Mouse (Mus musculus): ENCODE results near the gene Dll4. TPM values are rescaled to one million over a fixed set of nuclear protein-coding genes. Genes with fewer than 3 reads are reported as not detected.

The Dll4 gene
- total and polyA plus RNA-seq, 3 experiments = 0.18 TPM; not detected in 2

DNA sequence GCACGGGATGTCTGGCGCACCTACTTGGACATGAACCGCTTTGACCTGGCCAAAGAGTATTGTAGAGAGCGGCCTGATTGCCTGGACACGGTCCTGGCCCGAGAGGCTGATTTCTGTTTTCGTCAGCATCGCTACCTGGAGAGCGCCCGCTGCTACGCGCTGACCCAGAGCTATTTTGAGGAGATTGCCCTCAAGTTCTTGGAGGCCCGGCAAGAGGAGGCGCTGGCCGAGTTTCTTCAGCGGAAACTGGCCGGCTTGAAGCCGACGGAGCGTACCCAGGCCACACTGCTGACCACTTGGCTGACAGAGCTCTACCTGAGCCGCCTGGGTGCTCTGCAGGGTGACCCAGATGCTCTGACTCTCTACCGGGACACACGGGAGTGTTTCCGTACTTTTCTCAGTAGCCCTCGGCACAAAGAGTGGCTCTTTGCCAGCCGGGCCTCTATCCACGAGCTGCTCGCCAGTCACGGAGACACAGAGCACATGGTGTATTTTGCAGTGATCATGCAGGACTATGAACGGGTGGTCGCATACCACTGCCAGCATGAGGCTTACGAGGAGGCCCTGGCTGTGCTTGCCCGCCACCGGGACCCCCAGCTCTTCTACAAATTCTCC lies 31.7 kb upstream of the Dll4 start:
- no peak overlapping the region for H3K9ac ChIP-seq (ENCODE audit: control insufficient read depth, low read depth, low read length, poor library complexity, severe bottlenecking)
- DNase-seq (ENCODE audit: low read depth, low spot score) = no peak

DNA sequence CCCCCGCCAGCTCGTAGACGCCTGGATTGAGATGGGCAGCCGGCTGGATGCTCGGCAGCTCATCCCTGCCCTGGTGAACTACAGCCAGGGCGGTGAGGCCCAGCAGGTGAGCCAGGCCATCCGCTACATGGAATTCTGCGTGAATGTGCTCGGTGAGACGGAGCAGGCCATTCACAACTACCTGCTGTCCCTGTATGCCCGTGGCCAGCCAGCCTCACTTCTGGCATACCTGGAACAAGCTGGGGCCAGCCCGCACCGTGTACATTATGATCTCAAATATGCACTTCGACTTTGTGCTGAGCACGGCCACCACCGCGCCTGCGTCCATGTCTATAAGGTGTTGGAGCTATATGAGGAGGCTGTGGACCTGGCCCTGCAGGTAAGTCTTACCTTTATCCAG lies 31.2 kb upstream of the Dll4 start:
- Histone ChIP-seq H3K36me3 (ENCODE audit: control insufficient read depth in 1 of 2, insufficient read depth in 2 of 2, low read length in 2 of 2) (peaks cover 2 to 7% of the 10 kb centered on the region in 2 experiments; a peak in 3 of 4 replicates), H3K27me3 (ENCODE audit: control insufficient read depth in 1 of 2, insufficient read depth in 2 of 2, low read length in 2 of 2) (no peaks in the 10 kb centered on the region), H3K4me1 (ENCODE audit: control insufficient read depth in 1 of 2, insufficient read depth in 2 of 2, low read length in 2 of 2) (peaks cover 3 to 7% of the 10 kb centered on the region in 2 experiments; a peak in 2 of 4 replicates), H3K79me2 (ENCODE audit: control insufficient read depth, insufficient read depth, low read length, poor library complexity) (peaks cover 32% of the 10 kb centered on the region), H3K27ac (ENCODE audit: control insufficient read depth, low read depth, low read length) (no peak overlapping the region), H3K4me3 (ENCODE audit: control insufficient read depth in 1 of 2, insufficient read depth in 1 of 2, low read depth in 2 of 2, low read length in 2 of 2) (no peak overlapping the region), H3K9ac (ENCODE audit: control insufficient read depth, low read depth, low read length, poor library complexity, severe bottlenecking) (no peak overlapping the region), H3K9me3 (replicated peaks; ENCODE audit: insufficient read depth, low read length) (no peaks in the 10 kb centered on the region)
- DNase-seq (ENCODE audit: low read depth, low spot score) = no peak
- no peak for TF ChIP-seq MAX (IDR thresholded peaks at IDR 0.05; ENCODE audit: low read length)
- no peak for TF ChIP-seq SMC3 (IDR thresholded peaks at IDR 0.05; ENCODE audit: low read depth, low read length)
- no peak for TF ChIP-seq MEF2A (IDR thresholded peaks at IDR 0.05; ENCODE audit: extremely low read depth, insufficient replicate concordance, low read depth, low read length, poor library complexity, severe bottlenecking)
- TF ChIP-seq ELF1 (IDR thresholded peaks at IDR 0.05; ENCODE audit: low read depth, low read length) = no peak

More for the DNA sequence above, 31.7 kb upstream of the Dll4 start:
- Histone ChIP-seq H3K79me2 (ENCODE audit: control insufficient read depth, insufficient read depth, low read length, poor library complexity) (peaks cover 35% of the 10 kb centered on the region), H3K27me3 (ENCODE audit: control insufficient read depth in 1 of 2, insufficient read depth in 2 of 2, low read length in 2 of 2) (no peaks in the 10 kb centered on the region), H3K4me3 (ENCODE audit: control insufficient read depth in 1 of 2, insufficient read depth in 1 of 2, low read depth in 2 of 2, low read length in 2 of 2) (no peak overlapping the region), H3K9me3 (replicated peaks; ENCODE audit: insufficient read depth, low read length) (no peaks in the 10 kb centered on the region), H3K36me3 (ENCODE audit: control insufficient read depth in 1 of 2, insufficient read depth in 2 of 2, low read length in 2 of 2) (peaks cover 0 to 7% of the 10 kb centered on the region in 2 experiments; a peak in 1 of 4 replicates), H3K27ac (ENCODE audit: control insufficient read depth, low read depth, low read length) (no peak overlapping the region), H3K4me1 (ENCODE audit: control insufficient read depth in 1 of 2, insufficient read depth in 2 of 2, low read length in 2 of 2) (peaks cover 0 to 7% of the 10 kb centered on the region in 2 experiments; a peak in 1 of 4 replicates)
- TF ChIP-seq POLR2AphosphoS2 (IDR thresholded peaks at IDR 0.05; ENCODE audit: low read length) (no peak), TAL1 (IDR thresholded peaks at IDR 0.05; ENCODE audit: low read length) (no peak), MYB (IDR thresholded peaks at IDR 0.05; ENCODE audit: low read depth, low read length) (no peak), MYC (IDR thresholded peaks at IDR 0.05; ENCODE audit: low read depth, low read length) (no peak), RAD21 (IDR thresholded peaks at IDR 0.05; ENCODE audit: low read depth, low read length) (no peak), ELF1 (IDR thresholded peaks at IDR 0.05; ENCODE audit: low read depth, low read length) (no peak), ZC3H11A (IDR thresholded peaks at IDR 0.05; ENCODE audit: low read depth, low read length) (no peak), MAFK (IDR thresholded peaks at IDR 0.05; ENCODE audit: borderline replicate concordance, low read depth, low read length) (no peak), JUND (IDR thresholded peaks at IDR 0.05; ENCODE audit: low read depth, low read length) (no peak), MXI1 (IDR thresholded peaks at IDR 0.05; ENCODE audit: low read depth, low read length) (no peak)

DNA sequence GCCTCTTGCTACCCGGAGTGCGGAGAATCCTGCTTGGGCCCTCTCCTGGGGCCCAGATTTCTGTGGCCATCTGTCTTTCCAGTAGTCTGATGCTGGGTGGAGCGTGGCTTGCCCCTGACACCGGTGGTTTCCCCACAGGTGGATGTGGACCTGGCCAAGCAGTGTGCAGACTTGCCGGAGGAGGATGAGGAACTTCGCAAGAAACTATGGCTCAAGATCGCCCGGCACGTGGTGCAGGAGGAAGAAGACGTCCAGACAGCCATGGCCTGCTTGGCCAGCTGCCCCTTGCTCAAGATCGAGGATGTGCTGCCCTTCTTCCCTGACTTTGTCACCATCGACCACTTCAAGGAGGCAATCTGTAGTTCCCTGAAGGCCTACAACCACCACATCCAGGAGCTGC lies 28.8 kb upstream of the Dll4 start:
- peaks cover 8 to 15% of the 10 kb centered on the region in 2 experiments; a peak in 3 of 4 replicates for H3K4me1 ChIP-seq (ENCODE audit: control insufficient read depth in 1 of 2, insufficient read depth in 2 of 2, low read length in 2 of 2)
- DNase-seq (ENCODE audit: low read depth, low spot score) = no peak

More for the DNA sequence above, 28.8 kb upstream of the Dll4 start:
- Histone ChIP-seq H3K9me3 (replicated peaks; ENCODE audit: insufficient read depth, low read length) (no peaks in the 10 kb centered on the region), H3K27ac (ENCODE audit: control insufficient read depth, low read depth, low read length) (no peak overlapping the region), H3K9ac (ENCODE audit: control insufficient read depth, low read depth, low read length, poor library complexity, severe bottlenecking) (no peak overlapping the region), H3K4me3 (ENCODE audit: control insufficient read depth in 1 of 2, insufficient read depth in 1 of 2, low read depth in 2 of 2, low read length in 2 of 2) (no peak overlapping the region), H3K79me2 (ENCODE audit: control insufficient read depth, insufficient read depth, low read length, poor library complexity) (peaks cover 16% of the 10 kb centered on the region), H3K36me3 (ENCODE audit: control insufficient read depth in 1 of 2, insufficient read depth in 2 of 2, low read length in 2 of 2) (peaks cover 7 to 14% of the 10 kb centered on the region in 2 experiments; a peak in 3 of 4 replicates), H3K27me3 (ENCODE audit: control insufficient read depth in 1 of 2, insufficient read depth in 2 of 2, low read length in 2 of 2) (no peaks in the 10 kb centered on the region)
- TF ChIP-seq ZNF384 (IDR thresholded peaks at IDR 0.05; ENCODE audit: low read depth, low read length) = no peak

Data from MEL (cell line).